Mouse (Mus musculus): ENCODE measurements around the gene Inpp5k. TPM values are rescaled to one million over a fixed set of nuclear protein-coding genes. Genes with fewer than 3 reads are reported as not detected.

The Inpp5k gene
- 38.5 TPM for polyA plus RNA-seq (2014; fragmentation: Illumina TruSeq; extraction: RNeasy Lipid Tissue Mini Kit (QIAGEN cat#74804); ENCODE audit: low read depth, low replicate concordance)

GRCm38 (mm10) chr11:75630645-75631229 is at the start of gene Inpp5k:
Gene Inpp5k, plus strand, starts transcription at chr11:75630988.

GRCm38 (mm10) chr11:75587493-75588284 is 43.1 kb upstream of the Inpp5k start, which contains the start of gene Pitpna:
Gene Pitpna, plus strand, starts transcription at chr11:75588097.

GRCm38 (mm10) chr11:75650311-75650710 is 19.5 kb downstream of the Inpp5k start, which contains the start of gene Myo1c:
Gene Myo1c, plus strand, starts transcription at chr11:75650504.

GRCm38 (mm10) chr11:75678747-75679438 is 48.1 kb downstream of the Inpp5k start, which contains the start of gene Crk:
Gene Crk, plus strand, starts transcription at chr11:75679259.

Other genes with a start within 250 kb of the Inpp5k start
- gene Serpinf1, start 208.3 kb upstream of the Inpp5k start, polyA plus RNA-seq (2014; fragmentation: Illumina TruSeq; extraction: RNeasy Lipid Tissue Mini Kit (QIAGEN cat#74804); ENCODE audit: low read depth, low replicate concordance) = 70.7 TPM
- 0.34 TPM for gene Serpinf2, start 191.4 kb upstream of the Inpp5k start, polyA plus RNA-seq (2014; fragmentation: Illumina TruSeq; extraction: RNeasy Lipid Tissue Mini Kit (QIAGEN cat#74804); ENCODE audit: low read depth, low replicate concordance)
- gene Wdr81, start 176.3 kb upstream of the Inpp5k start, polyA plus RNA-seq (2014; fragmentation: Illumina TruSeq; extraction: RNeasy Lipid Tissue Mini Kit (QIAGEN cat#74804); ENCODE audit: low read depth, low replicate concordance) = 6.2 TPM
- 14.3 TPM for gene Tlcd2, start 169.3 kb upstream of the Inpp5k start, polyA plus RNA-seq (2014; fragmentation: Illumina TruSeq; extraction: RNeasy Lipid Tissue Mini Kit (QIAGEN cat#74804); ENCODE audit: low read depth, low replicate concordance)
- gene Prpf8, start 144.2 kb upstream of the Inpp5k start, polyA plus RNA-seq (2014; fragmentation: Illumina TruSeq; extraction: RNeasy Lipid Tissue Mini Kit (QIAGEN cat#74804); ENCODE audit: low read depth, low replicate concordance) = 64.6 TPM
- 49.1 TPM for gene Rilp, start 120.9 kb upstream of the Inpp5k start, polyA plus RNA-seq (2014; fragmentation: Illumina TruSeq; extraction: RNeasy Lipid Tissue Mini Kit (QIAGEN cat#74804); ENCODE audit: low read depth, low replicate concordance)
- 11.8 TPM for gene Scarf1, start 117.4 kb upstream of the Inpp5k start, polyA plus RNA-seq (2014; fragmentation: Illumina TruSeq; extraction: RNeasy Lipid Tissue Mini Kit (QIAGEN cat#74804); ENCODE audit: low read depth, low replicate concordance)
- gene Slc43a2, start 99.3 kb upstream of the Inpp5k start, polyA plus RNA-seq (2014; fragmentation: Illumina TruSeq; extraction: RNeasy Lipid Tissue Mini Kit (QIAGEN cat#74804); ENCODE audit: low read depth, low replicate concordance) = 6.3 TPM
- 81.4 TPM for gene Pitpna, start 42.9 kb upstream of the Inpp5k start, polyA plus RNA-seq (2014; fragmentation: Illumina TruSeq; extraction: RNeasy Lipid Tissue Mini Kit (QIAGEN cat#74804); ENCODE audit: low read depth, low replicate concordance)
- gene Myo1c, start 19.5 kb downstream of the Inpp5k start, polyA plus RNA-seq (2014; fragmentation: Illumina TruSeq; extraction: RNeasy Lipid Tissue Mini Kit (QIAGEN cat#74804); ENCODE audit: low read depth, low replicate concordance) = 71.2 TPM
- gene Crk, start 48.3 kb downstream of the Inpp5k start, polyA plus RNA-seq (2014; fragmentation: Illumina TruSeq; extraction: RNeasy Lipid Tissue Mini Kit (QIAGEN cat#74804); ENCODE audit: low read depth, low replicate concordance) = 68.1 TPM
- 378 TPM for gene Ywhae, start 101.9 kb downstream of the Inpp5k start, polyA plus RNA-seq (2014; fragmentation: Illumina TruSeq; extraction: RNeasy Lipid Tissue Mini Kit (QIAGEN cat#74804); ENCODE audit: low read depth, low replicate concordance)
- 0.42 TPM for gene Doc2b, start 165.1 kb downstream of the Inpp5k start, polyA plus RNA-seq (2014; fragmentation: Illumina TruSeq; extraction: RNeasy Lipid Tissue Mini Kit (QIAGEN cat#74804); ENCODE audit: low read depth, low replicate concordance)